Mouse (Mus musculus) heart, postnatal 0 days (tissue): ENCODE results near the gene Olfr1289. TPM values are rescaled to one million over a fixed set of nuclear protein-coding genes. Genes with fewer than 3 reads are reported as not detected.

Source experiments
- ATAC-seq: fragments of 200-750 bp; cut with Nextera tagmentation; 2 replicates; pipeline ENCODE4 v1.8.0; 2017; ENCODE audit warnings: low read depth, moderate number of reproducible peaks, moderate library complexity; ENCODE audit not compliant: insufficient read depth
- DNase-seq: peaks from one replicate; pipeline ENCODE4 v3.0.0-alpha.2; 2016; ENCODE audit warnings: low spot score
- H3K27ac ChIP-seq: fragments of 300-500 bp; sonication (generic); 2 replicates; pipeline ENCODE4 v1.5.1; 2014; ENCODE audit warnings: low read depth, mild to moderate bottlenecking
- H3K27me3 ChIP-seq: fragments of 300-500 bp; sonication (generic); 2 replicates; pipeline ENCODE4 v1.6.1; 2014; ENCODE audit warnings: low read length, mixed read lengths; ENCODE audit not compliant: control insufficient read depth, insufficient read depth
- H3K36me3 ChIP-seq: fragments of 300-500 bp; sonication (generic); replicated peaks from 2 replicates; pipeline ENCODE4 v1.6.1; 2014; ENCODE audit warnings: low read length, mixed read lengths; ENCODE audit not compliant: control insufficient read depth, insufficient read depth
- H3K4me1 ChIP-seq: fragments of 300-500 bp; sonication (generic); 2 replicates; pipeline ENCODE4 v1.6.1; 2014; ENCODE audit warnings: antibody characterized with exemption; ENCODE audit not compliant: control insufficient read depth, insufficient read depth
- H3K4me2 ChIP-seq: fragments of 300-500 bp; sonication (generic); 2 replicates; pipeline ENCODE4 v1.6.1; 2014; ENCODE audit warnings: low read depth, mild to moderate bottlenecking, low read length, moderate library complexity
- H3K4me3 ChIP-seq: fragments of 300-500 bp; sonication (generic); 2 replicates; pipeline ENCODE4 v1.5.1; 2014; ENCODE audit warnings: low read depth, low read length
- H3K9ac ChIP-seq: fragments of 300-500 bp; sonication (generic); replicated peaks from 2 replicates; pipeline ENCODE4 v1.6.1; 2014; ENCODE audit warnings: low read depth, low read length, mixed read lengths
- H3K9me3 ChIP-seq: fragments of 300-500 bp; sonication (generic); replicated peaks from 2 replicates; pipeline ENCODE4 v1.6.1; 2016; ENCODE audit warnings: low read length; ENCODE audit not compliant: control insufficient read depth
- CTCF ChIP-seq: IDR thresholded peaks from 2 replicates; pipeline ENCODE4 v1.5.1; 2016; ENCODE audit warnings: antibody characterized with exemption, control low read depth, low read depth
- EP300 ChIP-seq: IDR thresholded peaks from 2 replicates; pipeline ENCODE4 v1.6.1; 2016; ENCODE audit warnings: antibody characterized with exemption, low read depth
- WGBS: fragments of 180-500 bp; shearing (Covaris S2); extraction: QIAGEN DNeasy Blood & Tissue Kit; methylation state at CpG from one replicate; pipeline ENCODE4 v1.1.7; 2014; 5-methylcytosine and 5-hydroxymethylcytosine counted together
- polyA plus RNA-seq: library from polyadenylated mRNA; unstranded; fragments of >200 nt; fragmentation: Nextera tagmentation; extraction: Ambion mirVana; gene quantifications from 2 replicates; pipeline ENCODE4 v1.2.1, GENCODE M21; 2015
- total RNA-seq: library from RNA; depleted of rRNA; stranded (reverse); fragments of >200 nt; gene quantifications from 2 replicates; pipeline ENCODE4 v1.2.3, GENCODE M21; 2014; ENCODE audit warnings: low replicate concordance; rRNA removed

The Olfr1289 gene
- total and polyA plus RNA-seq, 2 experiments from 2014 or later, result not detected

- H3K4me2 ChIP-seq, result no peak within 1 kb of the TSS
- no peak within 1 kb of the TSS for H3K4me3 ChIP-seq
- no peaks in the 10 kb centered on the region for H3K27me3 ChIP-seq
- ATAC-seq (no peak), DNase-seq (no peak)
- H3K9me3 ChIP-seq, result 0 out of 2 replicates have a peak, but pooled peaks cover 7% of the 10 kb centered on the region
- H3K27ac ChIP-seq, result no peak within 1 kb of the TSS
- WGBS, result 72% methylated on average over 1 of the region's 1 CpGs
- no peak within 1 kb of the TSS for H3K9ac ChIP-seq
- TF ChIP-seq EP300, result no peak
- TF ChIP-seq CTCF, result no peak
- no peaks in the 10 kb centered on the region for H3K36me3 ChIP-seq
- H3K4me1 ChIP-seq, result no peaks in the 10 kb centered on the region
Observed at GRCm38 (mm10) chr2:111524903-111525302, 44.3 kb downstream of the Olfr1289 start, which contains the start of gene Olfr1293-ps. TSS of gene Olfr1293-ps (plus strand) at chr2:111525203.

Other genes starting within 250 kb of the Olfr1289 start
- not detected in 2 replicates for gene Olfr1275, start 245.5 kb upstream of the Olfr1289 start, total RNA-seq
- gene Olfr1275, start 245.5 kb upstream of the Olfr1289 start, polyA plus RNA-seq, result not detected in 2 replicates
- not detected in 2 replicates for gene Olfr1276, start 226.3 kb upstream of the Olfr1289 start, total RNA-seq
- not detected in 2 replicates for gene Olfr1276, start 226.3 kb upstream of the Olfr1289 start, polyA plus RNA-seq
- gene Olfr1277, start 206.7 kb upstream of the Olfr1289 start, total RNA-seq, result not detected in 2 replicates
- gene Olfr1277, start 206.7 kb upstream of the Olfr1289 start, polyA plus RNA-seq, result not detected in 2 replicates
- gene Olfr1278, start 190.7 kb upstream of the Olfr1289 start, total RNA-seq, result not detected in 2 replicates
- gene Olfr1278, start 190.7 kb upstream of the Olfr1289 start, polyA plus RNA-seq, result not detected in 2 replicates
- gene Olfr1279, start 180.2 kb upstream of the Olfr1289 start, total RNA-seq, result not detected in 2 replicates
- gene Olfr1279, start 180.2 kb upstream of the Olfr1289 start, polyA plus RNA-seq, result not detected in 2 replicates
- not detected in 2 replicates for gene Olfr1280, start 166.8 kb upstream of the Olfr1289 start, total RNA-seq
- not detected in 2 replicates for gene Olfr1280, start 166.8 kb upstream of the Olfr1289 start, polyA plus RNA-seq
- not detected in 2 replicates for gene Olfr1281, start 154.3 kb upstream of the Olfr1289 start, total RNA-seq
- not detected in 2 replicates for gene Olfr1281, start 154.3 kb upstream of the Olfr1289 start, polyA plus RNA-seq
- not detected in 2 replicates for gene Olfr1282, start 144.7 kb upstream of the Olfr1289 start, total RNA-seq
- not detected in 2 replicates for gene Olfr1282, start 144.7 kb upstream of the Olfr1289 start, polyA plus RNA-seq
- not detected in 2 replicates for gene Olfr1283, start 114.0 kb upstream of the Olfr1289 start, total RNA-seq
- not detected in 2 replicates for gene Olfr1283, start 114.0 kb upstream of the Olfr1289 start, polyA plus RNA-seq
- not detected in 2 replicates for gene Olfr1284, start 105.3 kb upstream of the Olfr1289 start, total RNA-seq
- gene Olfr1284, start 105.3 kb upstream of the Olfr1289 start, polyA plus RNA-seq, result not detected in 2 replicates
- gene Olfr1286, start 57.7 kb upstream of the Olfr1289 start, total RNA-seq, result not detected in 2 replicates
- not detected in 2 replicates for gene Olfr1286, start 57.7 kb upstream of the Olfr1289 start, polyA plus RNA-seq
- gene Olfr1287, start 31.7 kb upstream of the Olfr1289 start, total RNA-seq, result not detected in 2 replicates
- not detected in 2 replicates for gene Olfr1287, start 31.7 kb upstream of the Olfr1289 start, polyA plus RNA-seq
- not detected in 2 replicates for gene Olfr1288, start 6.7 kb upstream of the Olfr1289 start, total RNA-seq
- gene Olfr1288, start 6.7 kb upstream of the Olfr1289 start, polyA plus RNA-seq, result not detected in 2 replicates
- not detected in 2 replicates for gene Olfr1290, start 13.0 kb downstream of the Olfr1289 start, total RNA-seq
- gene Olfr1290, start 13.0 kb downstream of the Olfr1289 start, polyA plus RNA-seq, result not detected in 2 replicates
- gene Olfr1291-ps1, start 16.4 kb downstream of the Olfr1289 start, total RNA-seq, result not detected in 2 replicates
- gene Olfr1291-ps1, start 16.4 kb downstream of the Olfr1289 start, polyA plus RNA-seq, result not detected in 2 replicates
- not detected in 2 replicates for gene Olfr1293-ps, start 44.4 kb downstream of the Olfr1289 start, total RNA-seq
- gene Olfr1293-ps, start 44.4 kb downstream of the Olfr1289 start, polyA plus RNA-seq, result not detected in 2 replicates
- gene Olfr1294, start 59.5 kb downstream of the Olfr1289 start, total RNA-seq, result not detected in 2 replicates
- not detected in 2 replicates for gene Olfr1294, start 59.5 kb downstream of the Olfr1289 start, polyA plus RNA-seq
- gene Olfr1295, start 88.9 kb downstream of the Olfr1289 start, total RNA-seq, result not detected in 2 replicates
- gene Olfr1295, start 88.9 kb downstream of the Olfr1289 start, polyA plus RNA-seq, result not detected in 2 replicates
- gene Olfr1297, start 145.7 kb downstream of the Olfr1289 start, total RNA-seq, result not detected in 2 replicates
- gene Olfr1297, start 145.7 kb downstream of the Olfr1289 start, polyA plus RNA-seq, result not detected in 2 replicates
- gene Olfr1298, start 168.4 kb downstream of the Olfr1289 start, total RNA-seq, result not detected in 2 replicates
- gene Olfr1298, start 168.4 kb downstream of the Olfr1289 start, polyA plus RNA-seq, result not detected in 2 replicates
- not detected in 2 replicates for gene Olfr1299, start 180.6 kb downstream of the Olfr1289 start, total RNA-seq
- gene Olfr1299, start 180.6 kb downstream of the Olfr1289 start, polyA plus RNA-seq, result not detected in 2 replicates